ENCODE assay signal across 9 mouse cellular contexts in the genomic region with DNA sequence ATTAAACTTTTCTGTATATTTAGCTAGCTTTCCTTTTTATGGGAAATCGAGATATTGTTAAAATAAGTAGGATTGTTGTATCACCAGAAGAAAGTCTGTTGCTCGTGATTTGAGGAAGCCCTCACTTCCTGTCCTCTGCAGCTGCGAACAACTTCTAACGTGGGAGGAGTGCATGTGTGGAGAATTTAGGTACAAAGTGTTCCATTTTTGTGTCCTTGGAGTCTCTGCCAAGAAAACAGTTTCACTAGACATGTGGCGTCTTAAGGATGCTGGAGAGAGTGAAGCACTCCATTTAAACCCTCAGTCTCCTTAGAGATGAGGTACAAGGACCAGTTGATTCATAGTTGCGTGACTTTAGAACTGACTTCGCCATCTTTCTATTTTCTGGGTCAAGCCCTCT.
DNase-seq lines count a peak whose midpoint lies in the region.
"Had no signal": no experiment of that assay in that cellular context is flagged by ENCODE, and none has a peak within 500 bp of the region (broad histone marks: within the 10 kb centered on the region; RNA-seq: fewer than 3 reads in every experiment).

No protein-coding gene starts in this region.

- peak; percentile 28 for DNase-seq in layer of hippocampus, adult 9-11 months
- no peak for DNase-seq in layer of hippocampus, postnatal 14 days (ENCODE audit: low spot score in 2 of 2)
- peak; percentile 36 for DNase-seq in thymus, postnatal 0 days (ENCODE audit: low spot score)
- DNase-seq in thymus, postnatal 36 days, result no peak
- peak; percentile 52 to 53 for DNase-seq in left cerebral cortex, adult 18-20 months (ENCODE audit: low spot score in 2 of 2)
- peak; percentile 91 for DNase-seq in telencephalon, adult 2 months (ENCODE audit: low read depth, low spot score)
- DNase-seq in cerebellum, postnatal 36 days, result no peak
- DNase-seq: cerebellum, adult 9-11 months; kidney, adult 18-20 months had no signal

Comparison
In these comparisons a context has a peak if more than half of its experiments do, and no peak if none do; other contexts are left out.
1. DNase-seq: peak in layer of hippocampus, adult 9-11 months (single experiment), thymus, postnatal 0 days (single experiment), left cerebral cortex, adult 18-20 months (2 of 2) and telencephalon, adult 2 months (single experiment); none in layer of hippocampus, postnatal 14 days (0 of 2), thymus, postnatal 36 days (0 of 2) and cerebellum, postnatal 36 days (0 of 2).